Mouse (Mus musculus): Measurements from ENCODE around the gene P2rx1. TPM values are rescaled to one million over a fixed set of nuclear protein-coding genes. Genes with fewer than 3 reads are reported as not detected.
A peak's percentile ranks its signal among the peaks of the same experiment; 100 is the strongest.

The P2rx1 gene
- polyA plus RNA-seq (2012; rRNA removed) = 0.52 and 0.78 TPM in 2 replicates

- no peak for TF ChIP-seq POLR2A (IDR thresholded peaks at IDR 0.05; ENCODE audit: extremely low read depth, insufficient read depth, low read length)
- no peak for TF ChIP-seq CTCF (IDR thresholded peaks at IDR 0.05; ENCODE audit: extremely low read depth, insufficient read depth, low read length)
- Histone ChIP-seq H3K27ac (ENCODE audit: insufficient read depth, low read length) (no peak within 1 kb of the TSS), H3K4me3 (ENCODE audit: insufficient read depth, low read length) (no peak within 1 kb of the TSS), H3K4me1 (ENCODE audit: control insufficient read depth, insufficient read depth, low read length) (no peaks in the 10 kb centered on the region)
Observed at GRCm38 (mm10) chr11:72998771-72999170, at the start of gene P2rx1. Gene P2rx1 (plus strand): TSS chr11:72999103.

GRCm38 (mm10) chr11:72951137-72952000, 47.5 kb upstream of the P2rx1 start:
- TF ChIP-seq CTCF (IDR thresholded peaks at IDR 0.05; ENCODE audit: extremely low read depth, insufficient read depth, low read length) (no peak), POLR2A (IDR thresholded peaks at IDR 0.05; ENCODE audit: extremely low read depth, insufficient read depth, low read length) (no peak)
- Histone ChIP-seq H3K27ac (ENCODE audit: insufficient read depth, low read length) (no peak overlapping the region; the same call in 1 of the 2 replicates), H3K4me1 (ENCODE audit: control insufficient read depth, insufficient read depth, low read length) (no peaks in the 10 kb centered on the region), H3K4me3 (ENCODE audit: insufficient read depth, low read length) (no peak overlapping the region)

GRCm38 (mm10) chr11:72952226-72952625, 46.7 kb upstream of the P2rx1 start:
- Histone ChIP-seq H3K4me1 (ENCODE audit: control insufficient read depth, insufficient read depth, low read length) (no peaks in the 10 kb centered on the region), H3K4me3 (ENCODE audit: insufficient read depth, low read length) (no peak overlapping the region), H3K27ac (ENCODE audit: insufficient read depth, low read length) (0 out of 2 replicates have a peak overlapping the region, but pooled peaks have one; percentile 29)
- TF ChIP-seq CTCF (IDR thresholded peaks at IDR 0.05; ENCODE audit: extremely low read depth, insufficient read depth, low read length) = no peak
- TF ChIP-seq POLR2A (IDR thresholded peaks at IDR 0.05; ENCODE audit: extremely low read depth, insufficient read depth, low read length) = no peak

- no peak overlapping the region for H3K4me3 ChIP-seq (ENCODE audit: insufficient read depth, low read length)
- H3K4me1 ChIP-seq (ENCODE audit: control insufficient read depth, insufficient read depth, low read length) = no peaks in the 10 kb centered on the region
- 0 out of 2 replicates have a peak overlapping the region, but pooled peaks have one; percentile 29 for H3K27ac ChIP-seq (ENCODE audit: insufficient read depth, low read length)
- no peak for TF ChIP-seq CTCF (IDR thresholded peaks at IDR 0.05; ENCODE audit: extremely low read depth, insufficient read depth, low read length)
- no peak for TF ChIP-seq POLR2A (IDR thresholded peaks at IDR 0.05; ENCODE audit: extremely low read depth, insufficient read depth, low read length)
Observed at GRCm38 (mm10) chr11:72952697-72953096, 46.2 kb upstream of the P2rx1 start.

- TF ChIP-seq CTCF (IDR thresholded peaks at IDR 0.05; ENCODE audit: extremely low read depth, insufficient read depth, low read length) = no peak
- TF ChIP-seq POLR2A (IDR thresholded peaks at IDR 0.05; ENCODE audit: extremely low read depth, insufficient read depth, low read length) = no peak
- no peak overlapping the region for H3K27ac ChIP-seq (ENCODE audit: insufficient read depth, low read length)
- H3K4me1 ChIP-seq (ENCODE audit: control insufficient read depth, insufficient read depth, low read length) = no peaks in the 10 kb centered on the region
- no peak overlapping the region for H3K4me3 ChIP-seq (ENCODE audit: insufficient read depth, low read length)
Observed at GRCm38 (mm10) chr11:72953116-72953439, 45.8 kb upstream of the P2rx1 start.

- no peak overlapping the region for H3K27ac ChIP-seq (ENCODE audit: insufficient read depth, low read length)
- H3K4me1 ChIP-seq (ENCODE audit: control insufficient read depth, insufficient read depth, low read length) = no peaks in the 10 kb centered on the region
- no peak overlapping the region for H3K4me3 ChIP-seq (ENCODE audit: insufficient read depth, low read length)
- no peak for TF ChIP-seq POLR2A (IDR thresholded peaks at IDR 0.05; ENCODE audit: extremely low read depth, insufficient read depth, low read length)
Observed at GRCm38 (mm10) chr11:72953440-72954151, 45.3 kb upstream of the P2rx1 start.

GRCm38 (mm10) chr11:72954216-72954615, 44.7 kb upstream of the P2rx1 start:
- Histone ChIP-seq H3K4me1 (ENCODE audit: control insufficient read depth, insufficient read depth, low read length) (no peaks in the 10 kb centered on the region), H3K4me3 (ENCODE audit: insufficient read depth, low read length) (no peak overlapping the region), H3K27ac (ENCODE audit: insufficient read depth, low read length) (no peak overlapping the region)
- TF ChIP-seq POLR2A (IDR thresholded peaks at IDR 0.05; ENCODE audit: extremely low read depth, insufficient read depth, low read length) (no peak), CTCF (IDR thresholded peaks at IDR 0.05; ENCODE audit: extremely low read depth, insufficient read depth, low read length) (no peak)

- H3K27ac ChIP-seq (ENCODE audit: insufficient read depth, low read length) = no peak overlapping the region
Observed at GRCm38 (mm10) chr11:72955339-72955974, 43.4 kb upstream of the P2rx1 start.

GRCm38 (mm10) chr11:72957318-72957717, 41.6 kb upstream of the P2rx1 start:
- TF ChIP-seq CTCF (IDR thresholded peaks at IDR 0.05; ENCODE audit: extremely low read depth, insufficient read depth, low read length) = no peak
- no peak for TF ChIP-seq POLR2A (IDR thresholded peaks at IDR 0.05; ENCODE audit: extremely low read depth, insufficient read depth, low read length)
- Histone ChIP-seq H3K4me3 (ENCODE audit: insufficient read depth, low read length) (no peak overlapping the region), H3K4me1 (ENCODE audit: control insufficient read depth, insufficient read depth, low read length) (no peaks in the 10 kb centered on the region), H3K27ac (ENCODE audit: insufficient read depth, low read length) (no peak overlapping the region)

More at GRCm38 (mm10) chr11:72955339-72955974, 43.4 kb upstream of the P2rx1 start:
- no peak overlapping the region for H3K4me3 ChIP-seq (ENCODE audit: insufficient read depth, low read length)
- no peak for TF ChIP-seq POLR2A (IDR thresholded peaks at IDR 0.05; ENCODE audit: extremely low read depth, insufficient read depth, low read length)
- no peak for TF ChIP-seq CTCF (IDR thresholded peaks at IDR 0.05; ENCODE audit: extremely low read depth, insufficient read depth, low read length)
- no peaks in the 10 kb centered on the region for H3K4me1 ChIP-seq (ENCODE audit: control insufficient read depth, insufficient read depth, low read length)
